Mouse (Mus musculus) intestine, embryonic 14.5 days (tissue): ENCODE data around the gene Ap3b1. TPM values are rescaled to one million over a fixed set of nuclear protein-coding genes. Genes with fewer than 3 reads are reported as not detected.
"Not testable (repeated sequence)": the region's sequence is repeated elsewhere in the genome, so short reads cannot be mapped to it uniquely, and the experiment has no call there.

Source experiments
- ATAC-seq: fragments of 200-750 bp; cut with Nextera tagmentation; replicated peaks from 2 replicates; pipeline ENCODE4 v1.8.0; 2017; ENCODE audit warnings: low read depth, moderate number of reproducible peaks, moderate TSS enrichment, moderate library complexity; ENCODE audit not compliant: low FRiP score, low TSS enrichment
- DNase-seq: peaks from one replicate; pipeline ENCODE4 v3.0.0-alpha.2; 2018; ENCODE audit warnings: low spot score
- H3K27ac ChIP-seq: fragments of 300-500 bp; sonication (generic); 2 replicates; pipeline ENCODE4 v1.5.1; 2014; ENCODE audit warnings: low read depth, mild to moderate bottlenecking, control low read depth
- H3K27me3 ChIP-seq: fragments of 300-500 bp; sonication (generic); replicated peaks from 2 replicates; pipeline ENCODE4 v1.6.1; 2014; ENCODE audit warnings: low read length, control low read depth; ENCODE audit not compliant: control insufficient read depth, insufficient read depth
- H3K36me3 ChIP-seq: fragments of 300-500 bp; sonication (generic); 2 replicates; pipeline ENCODE4 v1.6.1; 2014; ENCODE audit warnings: low read length, control low read depth; ENCODE audit not compliant: control insufficient read depth, insufficient read depth
- H3K4me1 ChIP-seq: fragments of 300-500 bp; sonication (generic); replicated peaks from 2 replicates; pipeline ENCODE4 v1.6.1; 2014; ENCODE audit warnings: low read length, control low read depth, mixed read lengths; ENCODE audit not compliant: control insufficient read depth, insufficient read depth
- H3K4me2 ChIP-seq: fragments of 300-500 bp; sonication (generic); 2 replicates; pipeline ENCODE4 v1.6.1; 2014; ENCODE audit warnings: low read length
- H3K4me3 ChIP-seq: fragments of 300-500 bp; sonication (generic); 2 replicates; pipeline ENCODE4 v1.5.1; 2014; ENCODE audit warnings: low read depth, low read length, control low read depth, mixed read lengths
- H3K9ac ChIP-seq: fragments of 300-500 bp; sonication (generic); 2 replicates; pipeline ENCODE4 v1.6.1; 2014; ENCODE audit warnings: mild to moderate bottlenecking, low read length
- H3K9me3 ChIP-seq: fragments of 300-500 bp; sonication (generic); 2 replicates; pipeline ENCODE4 v1.6.1; 2016; ENCODE audit warnings: low read length, control low read depth; ENCODE audit not compliant: control insufficient read depth
- WGBS: fragments of 180-500 bp; shearing (Covaris S2); extraction: QIAGEN DNeasy Blood & Tissue Kit; methylation state at CpG from one replicate; pipeline ENCODE4 v1.1.7; 2014; 5-methylcytosine and 5-hydroxymethylcytosine counted together
- polyA plus RNA-seq: library from polyadenylated mRNA; unstranded; fragments of >200 nt; fragmentation: Nextera tagmentation; extraction: Ambion mirVana; gene quantifications from 2 replicates; pipeline ENCODE4 v1.2.1, GENCODE M21; 2014

The Ap3b1 gene
- 51.2 and 52.5 TPM in 2 replicates for polyA plus RNA-seq

GRCm38 (mm10) chr13:94358401-94359265, at the start of gene Ap3b1:
Gene Ap3b1 (plus strand): TSS chr13:94358960.
- peak; percentile 97 for ATAC-seq
- peak within 1 kb of the TSS; percentile 80 for H3K9ac ChIP-seq

GRCm38 (mm10) chr13:94312812-94313211, 45.9 kb upstream of the Ap3b1 start:
- ATAC-seq, H3K9ac ChIP-seq, H3K27me3 ChIP-seq, DNase-seq, H3K4me3 ChIP-seq, H3K4me2 ChIP-seq, H3K27ac ChIP-seq, H3K9me3 ChIP-seq, H3K36me3 ChIP-seq, H3K4me1 ChIP-seq: not testable (repeated sequence)
- WGBS: 89% methylated on average over 8 of the region's 8 CpGs

More at GRCm38 (mm10) chr13:94358401-94359265, at the start of gene Ap3b1:
- Histone ChIP-seq H3K27ac (peak within 1 kb of the TSS; percentile 91), H3K4me3 (peak within 1 kb of the TSS; percentile 94), H3K9me3 (no peaks in the 10 kb centered on the region), H3K4me2 (peak within 1 kb of the TSS; percentile 87), H3K36me3 (no peaks in the 10 kb centered on the region), H3K4me1 (no peaks in the 10 kb centered on the region; the same call in 1 of the 2 replicates), H3K27me3 (no peaks in the 10 kb centered on the region)
- under 1% methylated on average over 79 of the region's 79 CpGs for WGBS
- peak; percentile 93 for DNase-seq

GRCm38 (mm10) chr13:94316975-94317511, 41.7 kb upstream of the Ap3b1 start:
- no peaks in the 10 kb centered on the region for H3K4me1 ChIP-seq

GRCm38 (mm10) chr13:94321094-94321792, 37.5 kb upstream of the Ap3b1 start:
- no peak overlapping the region for H3K27ac ChIP-seq

More at GRCm38 (mm10) chr13:94316975-94317511, 41.7 kb upstream of the Ap3b1 start:
- WGBS: 82% methylated on average over 10 of the region's 10 CpGs
- Histone ChIP-seq H3K9ac (no peak overlapping the region), H3K27ac (no peak overlapping the region), H3K4me3 (no peak overlapping the region), H3K27me3 (no peaks in the 10 kb centered on the region), H3K9me3 (no peaks in the 10 kb centered on the region), H3K36me3 (no peaks in the 10 kb centered on the region), H3K4me2 (no peak overlapping the region)
- DNase-seq (no peak), ATAC-seq (no peak)

GRCm38 (mm10) chr13:94322475-94322874, 36.3 kb upstream of the Ap3b1 start:
- H3K4me2 ChIP-seq: no peak overlapping the region
- WGBS: 95% methylated on average over 4 of the region's 4 CpGs
- H3K9me3 ChIP-seq: no peaks in the 10 kb centered on the region
- ATAC-seq (no peak), DNase-seq (no peak)
- H3K27ac ChIP-seq: no peak overlapping the region
- no peaks in the 10 kb centered on the region for H3K36me3 ChIP-seq
- no peak overlapping the region for H3K4me3 ChIP-seq
- no peak overlapping the region for H3K9ac ChIP-seq
- no peaks in the 10 kb centered on the region for H3K27me3 ChIP-seq
- H3K4me1 ChIP-seq: no peaks in the 10 kb centered on the region

More at GRCm38 (mm10) chr13:94321094-94321792, 37.5 kb upstream of the Ap3b1 start:
- H3K4me1 ChIP-seq: no peaks in the 10 kb centered on the region
- no peaks in the 10 kb centered on the region for H3K27me3 ChIP-seq
- 86% methylated on average over 1 of the region's 1 CpGs for WGBS
- no peaks in the 10 kb centered on the region for H3K9me3 ChIP-seq
- no peaks in the 10 kb centered on the region for H3K36me3 ChIP-seq
- H3K4me2 ChIP-seq: no peak overlapping the region
- no peak for ATAC-seq
- H3K4me3 ChIP-seq: no peak overlapping the region
- H3K9ac ChIP-seq: no peak overlapping the region
- no peak for DNase-seq

- Histone ChIP-seq H3K4me3 (no peak overlapping the region), H3K9me3 (no peaks in the 10 kb centered on the region), H3K4me2 (no peak overlapping the region), H3K9ac (no peak overlapping the region), H3K36me3 (no peaks in the 10 kb centered on the region), H3K27me3 (no peaks in the 10 kb centered on the region), H3K27ac (peak overlapping the region; percentile 64), H3K4me1 (no peaks in the 10 kb centered on the region)
- DNase-seq: no peak
- ATAC-seq: peak; percentile 85
- 73% methylated on average over 3 of the region's 3 CpGs for WGBS
Measured at GRCm38 (mm10) chr13:94328063-94328462, 30.7 kb upstream of the Ap3b1 start.

- not testable (repeated sequence) for H3K4me1 ChIP-seq, H3K9ac ChIP-seq, H3K4me2 ChIP-seq, DNase-seq, H3K4me3 ChIP-seq, H3K27ac ChIP-seq, H3K27me3 ChIP-seq, H3K36me3 ChIP-seq, ATAC-seq, H3K9me3 ChIP-seq
- WGBS: 90% methylated on average over 6 of the region's 6 CpGs
Measured at GRCm38 (mm10) chr13:94329005-94329404, 29.8 kb upstream of the Ap3b1 start.

GRCm38 (mm10) chr13:94330392-94330979, 28.3 kb upstream of the Ap3b1 start:
- ATAC-seq: no peak
- WGBS: 80% methylated on average over 3 of the region's 3 CpGs

More at GRCm38 (mm10) chr13:94330392-94330979, 28.3 kb upstream of the Ap3b1 start:
- Histone ChIP-seq H3K27me3 (no peaks in the 10 kb centered on the region), H3K36me3 (no peaks in the 10 kb centered on the region), H3K4me1 (no peaks in the 10 kb centered on the region), H3K4me3 (no peak overlapping the region), H3K9ac (no peak overlapping the region), H3K27ac (no peak overlapping the region), H3K4me2 (no peak overlapping the region), H3K9me3 (no peaks in the 10 kb centered on the region)
- no peak for DNase-seq
